Mouse (Mus musculus): ENCODE results near the gene Cfap54. TPM values are rescaled to one million over a fixed set of nuclear protein-coding genes. Genes with fewer than 3 reads are reported as not detected.

Gene Cfap54
- polyA plus RNA-seq, 1 experiment: 0.09 TPM

DNA sequence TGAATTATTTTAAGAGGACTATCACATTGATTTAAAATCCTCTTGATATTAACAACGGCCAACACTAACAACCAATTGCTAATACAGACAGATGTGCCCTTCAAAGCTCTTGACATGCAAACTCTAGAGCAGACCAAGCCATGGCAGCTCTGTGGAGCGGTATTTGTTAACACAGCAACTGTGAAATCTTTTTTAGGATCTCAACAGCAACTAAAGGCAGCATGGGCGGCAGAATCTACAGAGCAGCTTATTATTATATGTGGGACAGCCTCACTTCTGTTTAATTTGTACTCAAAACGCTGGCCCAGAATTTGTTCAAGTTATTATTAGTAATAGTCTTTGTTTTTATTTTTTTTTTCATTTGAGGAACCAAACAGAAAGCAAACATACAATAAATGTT lies 28.1 kb downstream of the Cfap54 start:
- peaks cover 2% of the 10 kb centered on the region; the same call in 1 of the 2 replicates for H3K4me1 ChIP-seq (ENCODE audit: control insufficient read depth)
- no peak for TF ChIP-seq GATA1 (IDR thresholded peaks at IDR 0.05; ENCODE audit: low read length)
- TF ChIP-seq TAL1 (IDR thresholded peaks at IDR 0.05; ENCODE audit: low read length): no peak
- H3K27me3 ChIP-seq (ENCODE audit: control insufficient read depth): no peaks in the 10 kb centered on the region
- H3K9me3 ChIP-seq (ENCODE audit: control insufficient read depth, low read length): no peaks in the 10 kb centered on the region
- no peaks in the 10 kb centered on the region for H3K36me3 ChIP-seq (ENCODE audit: control insufficient read depth)
- no peak overlapping the region for H3K4me3 ChIP-seq (replicated peaks)

DNA sequence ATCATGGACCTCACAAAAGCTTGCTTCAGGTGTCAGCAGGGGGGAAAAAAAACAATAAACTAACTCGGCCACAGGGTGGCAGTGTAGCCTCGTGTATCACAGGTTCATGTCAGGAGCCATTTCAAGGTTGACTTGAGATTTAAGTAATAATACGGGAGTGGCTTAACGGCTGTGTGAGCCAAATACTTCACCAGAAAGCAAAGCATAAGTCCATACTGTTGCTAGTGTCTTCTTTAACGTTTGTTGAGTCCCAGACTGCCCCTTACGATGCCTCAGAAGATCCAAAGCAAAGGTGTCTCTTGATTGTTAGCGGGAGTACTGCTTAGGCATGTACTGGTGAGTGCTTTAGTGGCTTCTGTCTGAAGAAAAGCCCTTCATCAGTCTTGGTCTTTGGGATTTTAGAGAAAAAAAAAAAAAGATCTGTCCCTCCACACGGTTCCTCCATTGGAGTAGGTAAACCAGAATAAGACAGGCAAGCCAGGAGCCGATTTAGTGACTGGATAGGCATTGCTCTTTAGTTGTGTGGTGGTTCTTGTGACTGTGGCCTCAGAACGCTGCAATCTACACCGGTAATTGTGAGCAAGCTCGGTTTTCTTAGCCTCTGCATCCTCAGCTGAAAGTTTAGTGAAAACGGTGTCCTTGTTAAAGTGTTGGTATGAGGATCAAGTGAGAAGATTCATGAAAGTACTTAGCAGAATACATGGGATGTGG lies 30.2 kb downstream of the Cfap54 start:
- Histone ChIP-seq H3K36me3 (ENCODE audit: control insufficient read depth) (no peaks in the 10 kb centered on the region), H3K9me3 (ENCODE audit: control insufficient read depth, low read length) (no peaks in the 10 kb centered on the region), H3K4me1 (ENCODE audit: control insufficient read depth) (peaks cover 2% of the 10 kb centered on the region; the same call in 1 of the 2 replicates), H3K4me3 (replicated peaks) (no peak overlapping the region), H3K27me3 (ENCODE audit: control insufficient read depth) (no peaks in the 10 kb centered on the region)
- no peak for TF ChIP-seq TAL1 (IDR thresholded peaks at IDR 0.05; ENCODE audit: low read length)
- TF ChIP-seq GATA1 (IDR thresholded peaks at IDR 0.05; ENCODE audit: low read length): no peak

DNA sequence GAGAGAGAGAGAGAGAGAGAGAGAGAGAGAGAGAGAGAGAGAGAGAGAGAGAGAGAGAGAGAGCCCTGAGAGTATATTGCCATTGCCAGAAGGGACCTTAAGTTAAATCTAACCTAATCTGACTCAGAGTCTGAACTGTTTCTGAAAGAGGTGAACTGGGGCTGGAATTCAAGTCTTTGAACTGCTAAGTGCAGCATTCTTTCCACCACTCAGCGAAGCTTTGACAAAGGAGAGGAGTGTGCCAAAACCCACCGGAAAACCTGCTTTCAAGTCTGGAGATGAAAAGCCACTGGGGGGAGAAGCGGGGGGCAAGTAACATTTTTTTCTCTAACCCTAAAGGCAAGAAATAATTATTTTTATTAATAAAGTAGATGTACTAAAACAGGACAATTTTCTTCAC lies 30.8 kb downstream of the Cfap54 start:
- Histone ChIP-seq H3K9me3 (ENCODE audit: control insufficient read depth, low read length) (no peaks in the 10 kb centered on the region), H3K36me3 (ENCODE audit: control insufficient read depth) (no peaks in the 10 kb centered on the region), H3K27me3 (ENCODE audit: control insufficient read depth) (no peaks in the 10 kb centered on the region), H3K4me1 (ENCODE audit: control insufficient read depth) (peaks cover 2% of the 10 kb centered on the region; the same call in 1 of the 2 replicates), H3K4me3 (replicated peaks) (no peak overlapping the region)
- TF ChIP-seq GATA1 (IDR thresholded peaks at IDR 0.05; ENCODE audit: low read length): no peak
- TF ChIP-seq TAL1 (IDR thresholded peaks at IDR 0.05; ENCODE audit: low read length): no peak

DNA sequence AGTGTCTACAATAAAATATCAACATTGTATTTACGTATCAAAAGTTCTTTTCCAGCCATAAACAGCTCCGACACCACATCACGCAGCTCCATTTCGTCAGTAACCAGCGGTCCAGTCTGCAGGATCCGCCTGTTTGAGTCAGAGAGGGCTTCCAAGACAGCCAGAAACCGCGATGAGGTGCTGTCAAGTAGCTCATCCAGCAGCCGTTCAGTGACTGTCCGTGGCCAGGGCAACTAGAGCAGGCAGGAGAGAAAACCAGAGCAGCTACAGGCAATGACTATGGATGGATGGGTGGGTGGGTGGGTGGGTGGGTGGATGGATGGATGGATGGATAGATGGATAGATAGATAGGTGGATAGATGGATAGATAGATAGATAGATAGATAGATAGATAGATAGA lies 38.2 kb downstream of the Cfap54 start:
- Histone ChIP-seq H3K27me3 (ENCODE audit: control insufficient read depth) (no peaks in the 10 kb centered on the region), H3K9me3 (ENCODE audit: control insufficient read depth, low read length) (no peaks in the 10 kb centered on the region), H3K36me3 (ENCODE audit: control insufficient read depth) (no peaks in the 10 kb centered on the region), H3K4me1 (ENCODE audit: control insufficient read depth) (no peaks in the 10 kb centered on the region), H3K4me3 (replicated peaks) (no peak overlapping the region)
- no peak for TF ChIP-seq TAL1 (IDR thresholded peaks at IDR 0.05; ENCODE audit: low read length)
- TF ChIP-seq GATA1 (IDR thresholded peaks at IDR 0.05; ENCODE audit: low read length): no peak

DNA sequence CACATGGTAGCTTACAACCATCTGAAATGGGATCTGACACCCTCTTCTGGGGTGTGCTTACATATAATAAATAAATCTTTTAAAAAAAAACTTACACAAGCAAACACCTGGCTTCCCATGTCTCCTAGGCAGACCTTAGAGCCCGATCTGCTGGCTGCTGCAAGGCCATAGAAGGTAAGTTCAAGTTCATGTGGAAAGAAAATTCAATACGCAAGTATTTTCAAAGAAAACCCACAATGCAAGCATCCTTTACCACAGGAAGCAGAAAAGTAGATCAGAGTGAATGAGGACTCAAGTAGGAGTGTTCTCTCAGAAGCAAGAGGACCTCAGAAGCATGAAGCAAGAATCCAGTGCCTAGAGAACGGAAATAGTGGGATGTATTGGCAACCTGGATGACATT lies 39.6 kb downstream of the Cfap54 start:
- H3K36me3 ChIP-seq (ENCODE audit: control insufficient read depth): no peaks in the 10 kb centered on the region
- no peaks in the 10 kb centered on the region for H3K9me3 ChIP-seq (ENCODE audit: control insufficient read depth, low read length)
- no peak overlapping the region for H3K4me3 ChIP-seq (replicated peaks)
- H3K4me1 ChIP-seq (ENCODE audit: control insufficient read depth): no peaks in the 10 kb centered on the region
- TF ChIP-seq GATA1 (IDR thresholded peaks at IDR 0.05; ENCODE audit: low read length) (no peak), TAL1 (IDR thresholded peaks at IDR 0.05; ENCODE audit: low read length) (no peak)
- H3K27me3 ChIP-seq (ENCODE audit: control insufficient read depth): no peaks in the 10 kb centered on the region

DNA sequence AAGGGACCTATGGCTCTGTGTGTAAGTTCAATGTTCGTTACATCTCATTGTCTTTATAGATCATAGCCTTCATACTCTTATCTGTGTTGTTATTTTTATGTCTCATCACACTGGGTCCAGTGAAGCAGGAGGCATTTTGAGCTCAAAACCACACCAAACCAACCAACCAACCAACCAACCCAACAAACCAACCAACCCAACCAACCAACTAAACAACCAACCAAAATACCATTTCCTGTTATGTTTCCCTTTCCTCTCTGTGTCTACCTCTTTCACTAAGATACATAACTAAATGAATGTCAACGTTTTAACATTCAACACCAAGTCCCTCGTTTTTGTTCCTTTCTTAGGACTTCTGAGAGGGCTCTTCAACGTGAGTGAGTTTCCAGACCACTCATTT lies 40.0 kb downstream of the Cfap54 start:
- no peaks in the 10 kb centered on the region for H3K27me3 ChIP-seq (ENCODE audit: control insufficient read depth)
- H3K4me1 ChIP-seq (ENCODE audit: control insufficient read depth): no peaks in the 10 kb centered on the region
- no peaks in the 10 kb centered on the region for H3K9me3 ChIP-seq (ENCODE audit: control insufficient read depth, low read length)
- no peaks in the 10 kb centered on the region for H3K36me3 ChIP-seq (ENCODE audit: control insufficient read depth)
- no peak overlapping the region for H3K4me3 ChIP-seq (replicated peaks)
- TF ChIP-seq TAL1 (IDR thresholded peaks at IDR 0.05; ENCODE audit: low read length) (no peak), GATA1 (IDR thresholded peaks at IDR 0.05; ENCODE audit: low read length) (no peak)

DNA sequence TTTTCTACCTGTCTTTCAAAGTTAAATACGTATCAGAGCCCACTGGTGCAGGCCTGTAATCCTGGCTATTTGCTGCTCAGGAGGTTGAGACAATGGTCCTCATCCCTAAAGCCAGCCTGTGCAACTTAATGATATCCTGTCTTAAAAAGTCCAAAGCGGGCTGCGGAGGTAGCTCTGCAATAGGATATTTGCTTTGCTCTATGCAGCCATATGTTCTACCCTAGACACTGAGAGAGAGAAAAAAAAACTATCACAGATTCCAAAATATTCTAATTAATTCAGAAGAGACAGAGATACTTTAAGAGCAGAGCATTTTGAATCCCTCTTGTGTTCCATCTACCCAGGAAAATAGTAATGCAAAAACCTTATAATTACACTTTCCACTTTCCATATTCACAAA lies 44.9 kb downstream of the Cfap54 start:
- Histone ChIP-seq H3K4me3 (replicated peaks) (no peak overlapping the region), H3K36me3 (ENCODE audit: control insufficient read depth) (no peaks in the 10 kb centered on the region), H3K27me3 (ENCODE audit: control insufficient read depth) (no peaks in the 10 kb centered on the region), H3K9me3 (ENCODE audit: control insufficient read depth, low read length) (no peaks in the 10 kb centered on the region), H3K4me1 (ENCODE audit: control insufficient read depth) (no peaks in the 10 kb centered on the region)
- TF ChIP-seq GATA1 (IDR thresholded peaks at IDR 0.05; ENCODE audit: low read length): no peak
- TF ChIP-seq TAL1 (IDR thresholded peaks at IDR 0.05; ENCODE audit: low read length): no peak

DNA sequence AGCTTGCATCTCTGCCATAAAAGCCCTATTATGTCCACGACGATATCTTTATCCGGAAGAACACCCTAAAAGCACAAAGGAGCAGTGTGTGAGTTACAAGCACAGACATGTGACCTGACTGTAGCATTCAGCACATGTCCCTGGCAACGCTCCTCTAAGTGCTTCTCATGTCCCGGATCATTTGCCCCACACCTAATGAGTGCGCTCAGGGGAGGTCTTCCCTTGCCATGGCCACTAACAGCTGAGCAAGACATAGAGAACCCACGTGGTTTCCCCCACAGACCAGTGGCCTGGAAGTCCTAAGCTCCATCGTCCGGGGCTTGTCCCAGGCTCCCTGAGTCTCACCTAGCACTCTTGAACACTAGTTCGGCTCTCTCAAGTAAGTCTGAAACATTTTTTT lies 45.9 kb downstream of the Cfap54 start:
- TF ChIP-seq GATA1 (IDR thresholded peaks at IDR 0.05; ENCODE audit: low read length): no peak
- no peak for TF ChIP-seq TAL1 (IDR thresholded peaks at IDR 0.05; ENCODE audit: low read length)
- no peaks in the 10 kb centered on the region for H3K9me3 ChIP-seq (ENCODE audit: control insufficient read depth, low read length)
- H3K27me3 ChIP-seq (ENCODE audit: control insufficient read depth): no peaks in the 10 kb centered on the region
- H3K36me3 ChIP-seq (ENCODE audit: control insufficient read depth): no peaks in the 10 kb centered on the region
- H3K4me3 ChIP-seq (replicated peaks): no peak overlapping the region
- H3K4me1 ChIP-seq (ENCODE audit: control insufficient read depth): no peaks in the 10 kb centered on the region

DNA sequence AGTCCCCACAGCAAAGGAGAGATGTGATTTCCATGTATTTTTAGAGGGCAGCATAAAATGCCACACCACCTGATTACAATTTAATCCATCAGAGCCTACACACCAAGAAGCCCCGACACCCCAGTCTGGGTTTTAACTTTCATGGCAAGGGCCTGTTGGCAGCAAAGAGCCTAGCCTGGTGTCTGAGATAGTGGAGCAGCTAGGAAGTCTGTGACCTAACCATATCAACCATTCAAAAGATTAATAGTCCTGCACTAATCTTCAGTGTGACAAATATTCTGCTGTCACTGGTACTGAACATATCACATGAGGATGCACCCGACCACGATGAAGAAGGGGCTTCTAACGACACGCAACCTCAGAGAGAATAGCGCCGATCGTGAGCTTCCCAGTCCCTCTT lies 58.1 kb downstream of the Cfap54 start:
- Histone ChIP-seq H3K9me3 (ENCODE audit: control insufficient read depth, low read length) (no peaks in the 10 kb centered on the region), H3K4me1 (ENCODE audit: control insufficient read depth) (no peaks in the 10 kb centered on the region), H3K27me3 (ENCODE audit: control insufficient read depth) (no peaks in the 10 kb centered on the region), H3K36me3 (ENCODE audit: control insufficient read depth) (no peaks in the 10 kb centered on the region), H3K4me3 (replicated peaks) (no peak overlapping the region)
- TF ChIP-seq TAL1 (IDR thresholded peaks at IDR 0.05; ENCODE audit: low read length) (no peak), GATA1 (IDR thresholded peaks at IDR 0.05; ENCODE audit: low read length) (no peak)

Measured in erythroblast, embryonic 14.5 days (primary cell).